Mouse (Mus musculus) skeletal muscle tissue, adult 2 months (tissue): ENCODE measurements at regions not wholly inside any gene's neighbourhood (a gene's known extent, or its start where the extent isn't known, plus 50 kb on each side); places are given as distances from the start of the nearest gene placed in this dataset.

Experiments used
- DNase-seq: peaks from one replicate; pipeline ENCODE4 v3.0.0-alpha.2; 2012; ENCODE audit warnings: low read depth, low spot score

GRCm38 (mm10) chr5:27963765-27964164 is 107.4 kb upstream of the Insig1 start:
- DNase-seq, result no peak

- DNase-seq, result peak; percentile 23
Observed at GRCm38 (mm10) chr5:27995186-27995585, 76.0 kb upstream of the Insig1 start.

GRCm38 (mm10) chr5:27997751-27998150 is 73.4 kb upstream of the Insig1 start:
- DNase-seq, result no peak

GRCm38 (mm10) chr5:28002922-28003321 is 68.2 kb upstream of the Insig1 start:
- no peak for DNase-seq

- DNase-seq, result no peak
Observed at GRCm38 (mm10) chr5:28003756-28004486, 67.2 kb upstream of the Insig1 start.

- DNase-seq, result no peak
Observed at GRCm38 (mm10) chr5:28004487-28004827, 66.7 kb upstream of the Insig1 start.

GRCm38 (mm10) chr5:28009386-28009785 is 61.8 kb upstream of the Insig1 start:
- DNase-seq, result no peak

- DNase-seq, result no peak
Observed at GRCm38 (mm10) chr5:28009871-28010270, 61.3 kb upstream of the Insig1 start.

- no peak for DNase-seq
Observed at GRCm38 (mm10) chr5:28010529-28010928, 60.6 kb upstream of the Insig1 start.

GRCm38 (mm10) chr5:28012496-28012895 is 58.7 kb upstream of the Insig1 start:
- no peak for DNase-seq

GRCm38 (mm10) chr5:28013619-28014273 is 57.4 kb upstream of the Insig1 start:
- DNase-seq, result no peak

- DNase-seq, result no peak
Observed at GRCm38 (mm10) chr5:28019864-28020263, 51.3 kb upstream of the Insig1 start.
